Mouse (Mus musculus) forebrain, embryonic 14.5 days (tissue): ENCODE data around the gene Myadml2. TPM values are rescaled to one million over a fixed set of nuclear protein-coding genes. Genes with fewer than 3 reads are reported as not detected.
A peak's percentile ranks its signal among the peaks of the same experiment; 100 is the strongest.

ENCODE experiments used
- ATAC-seq: fragments of 200-750 bp; cut with Nextera tagmentation; 2 replicates; pipeline ENCODE4 v1.8.0; 2017; ENCODE audit warnings: mild to moderate bottlenecking, moderate library complexity
- DNase-seq: peaks from one replicate; pipeline ENCODE4 v3.0.0-alpha.2; 2015; ENCODE audit warnings: low spot score
- H3K27ac ChIP-seq: fragments of 300-500 bp; sonication (generic); 2 replicates; pipeline ENCODE4 v1.5.1; 2014; ENCODE audit warnings: low read depth, mild to moderate bottlenecking, control low read depth, low read length, moderate library complexity
- H3K27me3 ChIP-seq: fragments of 300-500 bp; sonication (generic); replicated peaks from 2 replicates; pipeline ENCODE4 v1.6.1; 2014; ENCODE audit warnings: low read length, control low read depth, mixed read lengths; ENCODE audit not compliant: control insufficient read depth, insufficient read depth
- H3K36me3 ChIP-seq: fragments of 300-500 bp; sonication (generic); 2 replicates; pipeline ENCODE4 v1.6.1; 2014; ENCODE audit warnings: low read length, control low read depth; ENCODE audit not compliant: control insufficient read depth, insufficient read depth
- H3K4me1 ChIP-seq: fragments of 300-500 bp; sonication (generic); 2 replicates; pipeline ENCODE4 v1.6.1; 2014; ENCODE audit warnings: antibody characterized with exemption, low read length, control low read depth; ENCODE audit not compliant: control insufficient read depth, insufficient read depth
- H3K4me2 ChIP-seq: fragments of 300-500 bp; sonication (generic); 2 replicates; pipeline ENCODE4 v1.6.1; 2014; ENCODE audit warnings: mild to moderate bottlenecking, control low read depth, low read length
- H3K4me3 ChIP-seq: fragments of 300-500 bp; sonication (generic); 2 replicates; pipeline ENCODE4 v1.5.1; 2014; ENCODE audit warnings: low read depth, low read length, control low read depth
- H3K9ac ChIP-seq: fragments of 300-500 bp; sonication (generic); 2 replicates; pipeline ENCODE4 v1.6.1; 2014; ENCODE audit warnings: mild to moderate bottlenecking, low read length, control low read depth, moderate library complexity
- H3K9me3 ChIP-seq: fragments of 300-500 bp; sonication (generic); replicated peaks from 2 replicates; pipeline ENCODE4 v1.6.1; 2016; ENCODE audit warnings: low read length, control low read depth, mixed read lengths; ENCODE audit not compliant: control insufficient read depth
- WGBS: fragments of 180-500 bp; shearing (Covaris S2); extraction: QIAGEN DNeasy Blood & Tissue Kit; methylation state at CpG from one replicate; pipeline ENCODE4 v1.1.7; 2014; 5-methylcytosine and 5-hydroxymethylcytosine counted together
- polyA plus RNA-seq: library from polyadenylated mRNA; unstranded; fragments of >200 nt; fragmentation: Nextera tagmentation; extraction: Ambion mirVana; gene quantifications from 2 replicates; pipeline ENCODE4 v1.2.1, GENCODE M21; 2014

Gene Myadml2
- polyA plus RNA-seq, 1 experiment from 2014 or later, result 0.38 TPM

DNA sequence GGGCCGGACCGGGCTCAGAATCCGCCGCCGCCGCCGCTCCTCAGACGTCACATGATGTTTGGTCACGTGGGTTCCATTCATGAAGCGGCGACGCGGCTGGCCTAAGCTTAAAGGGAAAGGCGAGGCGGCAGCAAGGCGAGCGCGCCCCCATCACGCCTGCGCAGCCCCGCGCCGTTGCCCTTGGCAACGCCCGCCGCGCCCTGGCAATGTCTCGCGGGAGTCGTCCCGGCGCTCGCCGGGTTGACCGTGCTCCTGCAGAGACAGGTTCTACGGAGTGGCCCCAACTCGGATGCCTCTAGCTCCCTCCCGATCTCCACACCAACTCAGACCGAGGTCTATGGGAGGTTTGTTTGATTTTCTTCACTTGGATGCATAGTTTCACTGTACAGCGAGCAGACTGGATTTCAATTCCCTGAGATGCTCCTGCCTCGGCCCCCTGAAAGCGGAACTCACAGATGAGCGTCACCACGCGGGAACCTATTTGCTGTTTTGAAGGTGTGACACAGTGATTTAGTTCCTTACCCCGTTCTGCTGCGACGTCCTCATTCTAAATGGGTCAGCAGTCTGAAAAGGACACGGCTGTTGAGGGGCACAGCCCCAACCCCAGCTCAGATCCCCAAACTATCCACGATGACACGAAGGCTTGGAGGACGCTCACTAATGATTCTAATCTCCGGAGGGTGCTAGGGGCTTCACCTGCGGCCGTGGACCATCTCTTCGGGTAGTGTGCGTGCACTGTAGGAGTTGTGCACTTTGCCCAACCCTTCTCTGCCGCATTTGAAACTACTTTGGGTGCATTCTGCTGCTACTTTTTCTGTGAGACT lies 14.2 kb downstream of the Myadml2 start, which contains the start of gene Mafg:
Mafg (minus strand) TSS at position 81 of the 824 bp plus-strand sequence.
- Histone ChIP-seq H3K9me3 (no peaks in the 10 kb centered on the region), H3K9ac (peak within 1 kb of the TSS; percentile 87), H3K27ac (peak within 1 kb of the TSS; percentile 82), H3K36me3 (peaks cover 8% of the 10 kb centered on the region), H3K27me3 (no peaks in the 10 kb centered on the region), H3K4me2 (peak within 1 kb of the TSS; percentile 81), H3K4me1 (peaks cover 14% of the 10 kb centered on the region), H3K4me3 (peak within 1 kb of the TSS; percentile 97)
- DNase-seq (peak; percentile 98), ATAC-seq (peak; percentile 95)
- WGBS, result 12% methylated on average over 49 of the region's 58 CpGs

GRCm38 (mm10) chr11:120632559-120633519 lies 15.1 kb downstream of the Myadml2 start:
- peak overlapping the region; percentile 81 for H3K4me2 ChIP-seq
- H3K9me3 ChIP-seq, result no peaks in the 10 kb centered on the region
- peak overlapping the region; percentile 97 for H3K4me3 ChIP-seq
- peak overlapping the region; percentile 82 for H3K27ac ChIP-seq
- H3K27me3 ChIP-seq, result no peaks in the 10 kb centered on the region
- peaks cover 14% of the 10 kb centered on the region for H3K4me1 ChIP-seq
- peak; percentile 85 for ATAC-seq
- under 1% methylated on average over 59 of the region's 116 CpGs for whole genome bisulfite sequencing
- peak; percentile 48 for DNase-seq
- H3K36me3 ChIP-seq, result peaks cover 14% of the 10 kb centered on the region
- peak overlapping the region; percentile 87 for H3K9ac ChIP-seq

- ATAC-seq (no peak), DNase-seq (no peak)
- no peak overlapping the region for H3K27ac ChIP-seq
- H3K9ac ChIP-seq, result peak overlapping the region; percentile 87
- H3K4me2 ChIP-seq, result peak overlapping the region; percentile 81
- WGBS, result 70% methylated on average over 4 of the region's 4 CpGs
- H3K9me3 ChIP-seq, result no peaks in the 10 kb centered on the region
- peaks cover 14% of the 10 kb centered on the region for H3K4me1 ChIP-seq
- no peaks in the 10 kb centered on the region for H3K27me3 ChIP-seq
- peak overlapping the region; percentile 97 for H3K4me3 ChIP-seq
- peaks cover 23% of the 10 kb centered on the region for H3K36me3 ChIP-seq
Measured at GRCm38 (mm10) chr11:120631726-120632448, 16.1 kb downstream of the Myadml2 start.

GRCm38 (mm10) chr11:120630881-120631725 lies 16.9 kb downstream of the Myadml2 start:
- H3K9ac ChIP-seq, result peak overlapping the region; percentile 87; the same call in 1 of the 2 replicates
- no peak for DNase-seq
- H3K4me2 ChIP-seq, result peak overlapping the region; percentile 81; the same call in 1 of the 2 replicates
- ATAC-seq, result no peak
- H3K27ac ChIP-seq, result peak overlapping the region; percentile 11; the same call in 1 of the 2 replicates
- 48% methylated on average over 7 of the region's 7 CpGs for WGBS
- H3K4me1 ChIP-seq, result peaks cover 14% of the 10 kb centered on the region
- H3K36me3 ChIP-seq, result peaks cover 28% of the 10 kb centered on the region
- no peaks in the 10 kb centered on the region for H3K27me3 ChIP-seq
- H3K9me3 ChIP-seq, result no peaks in the 10 kb centered on the region
- H3K4me3 ChIP-seq, result 0 out of 2 replicates have a peak overlapping the region, but pooled peaks have one; percentile 97

GRCm38 (mm10) chr11:120630401-120630871 lies 17.5 kb downstream of the Myadml2 start:
- ATAC-seq (no peak), DNase-seq (no peak)
- Histone ChIP-seq H3K27me3 (no peaks in the 10 kb centered on the region), H3K4me1 (peaks cover 14% of the 10 kb centered on the region), H3K27ac (peak overlapping the region; percentile 11; the same call in 1 of the 2 replicates), H3K9me3 (no peaks in the 10 kb centered on the region), H3K4me3 (no peak overlapping the region), H3K4me2 (no peak overlapping the region), H3K36me3 (peaks cover 28% of the 10 kb centered on the region), H3K9ac (0 out of 2 replicates have a peak overlapping the region, but pooled peaks have one; percentile 14)
- 42% methylated on average over 5 of the region's 5 CpGs for WGBS

DNA sequence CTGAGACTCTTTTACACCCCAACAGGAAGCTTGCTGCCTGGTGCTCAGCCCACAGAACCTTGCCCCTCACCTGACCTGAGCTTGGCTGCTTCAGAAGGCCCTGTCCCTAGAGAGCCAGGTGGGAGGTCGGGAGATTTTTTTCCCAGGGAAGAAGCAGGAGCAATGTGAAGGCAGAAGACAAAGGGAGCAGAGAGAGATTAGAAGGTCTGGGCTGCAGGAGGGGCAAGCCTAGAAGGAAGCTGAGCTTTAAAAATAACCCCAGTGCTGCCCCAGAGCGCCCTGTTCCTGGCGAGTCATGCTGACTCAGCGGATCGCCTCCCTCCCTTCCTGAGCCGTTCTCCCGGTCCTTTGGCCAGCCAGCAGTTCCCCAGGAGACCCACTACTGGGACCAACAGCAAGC lies 18.0 kb downstream of the Myadml2 start:
- ATAC-seq (no peak), DNase-seq (no peak)
- H3K4me1 ChIP-seq, result peaks cover 18% of the 10 kb centered on the region
- no peak overlapping the region for H3K4me3 ChIP-seq
- 38% methylated on average over 7 of the region's 7 CpGs for WGBS
- H3K4me2 ChIP-seq, result no peak overlapping the region
- H3K9me3 ChIP-seq, result no peaks in the 10 kb centered on the region
- peaks cover 28% of the 10 kb centered on the region for H3K36me3 ChIP-seq
- peak overlapping the region; percentile 14; the same call in 1 of the 2 replicates for H3K9ac ChIP-seq
- no peaks in the 10 kb centered on the region for H3K27me3 ChIP-seq
- H3K27ac ChIP-seq, result no peak overlapping the region

GRCm38 (mm10) chr11:120629341-120629730 lies 18.6 kb downstream of the Myadml2 start:
- H3K27ac ChIP-seq, result no peak overlapping the region
- ATAC-seq (no peak), DNase-seq (no peak)
- H3K36me3 ChIP-seq, result peaks cover 28% of the 10 kb centered on the region
- H3K4me3 ChIP-seq, result no peak overlapping the region
- H3K4me1 ChIP-seq, result peaks cover 18% of the 10 kb centered on the region
- 76% methylated on average over 23 of the region's 23 CpGs for WGBS
- no peak overlapping the region for H3K4me2 ChIP-seq
- no peaks in the 10 kb centered on the region for H3K27me3 ChIP-seq
- 0 out of 2 replicates have a peak overlapping the region, but pooled peaks have one; percentile 14 for H3K9ac ChIP-seq
- no peaks in the 10 kb centered on the region for H3K9me3 ChIP-seq
